Mouse (Mus musculus): ENCODE results near the gene Clcn5. TPM values are rescaled to one million over a fixed set of nuclear protein-coding genes. Genes with fewer than 3 reads are reported as not detected.

Gene Clcn5
- polyA plus RNA-seq, 1 experiment = 21.2 TPM

GRCm38 (mm10) chrX:7156026-7156732 lies 163.0 kb downstream of the Clcn5 start:
- Histone ChIP-seq H3K4me3 (ENCODE audit: insufficient read depth, low read length) (no peak overlapping the region), H3K4me1 (ENCODE audit: control insufficient read depth, insufficient read depth, low read length) (peaks cover 2% of the 10 kb centered on the region; the same call in 1 of the 2 replicates), H3K27ac (ENCODE audit: insufficient read depth, low read depth, low read length) (no peak overlapping the region)
- TF ChIP-seq CTCF (IDR thresholded peaks at IDR 0.05; ENCODE audit: low read depth, low read length) (no peak), POLR2A (IDR thresholded peaks at IDR 0.05; ENCODE audit: borderline replicate concordance, low read depth, low read length) (no peak)

GRCm38 (mm10) chrX:7150129-7150528 lies 169.0 kb downstream of the Clcn5 start:
- no peak overlapping the region for H3K4me3 ChIP-seq (ENCODE audit: insufficient read depth, low read length)
- no peak for TF ChIP-seq POLR2A (IDR thresholded peaks at IDR 0.05; ENCODE audit: borderline replicate concordance, low read depth, low read length)
- TF ChIP-seq CTCF (IDR thresholded peaks at IDR 0.05; ENCODE audit: low read depth, low read length) = no peak
- H3K27ac ChIP-seq (ENCODE audit: insufficient read depth, low read depth, low read length) = no peak overlapping the region
- no peaks in the 10 kb centered on the region for H3K4me1 ChIP-seq (ENCODE audit: control insufficient read depth, insufficient read depth, low read length)

GRCm38 (mm10) chrX:7146156-7146555 lies 173.0 kb downstream of the Clcn5 start:
- H3K27ac ChIP-seq (ENCODE audit: insufficient read depth, low read depth, low read length) = no peak overlapping the region
- no peak overlapping the region for H3K4me3 ChIP-seq (ENCODE audit: insufficient read depth, low read length)
- TF ChIP-seq CTCF (IDR thresholded peaks at IDR 0.05; ENCODE audit: low read depth, low read length) (no peak), POLR2A (IDR thresholded peaks at IDR 0.05; ENCODE audit: borderline replicate concordance, low read depth, low read length) (no peak)
- no peaks in the 10 kb centered on the region for H3K4me1 ChIP-seq (ENCODE audit: control insufficient read depth, insufficient read depth, low read length)

GRCm38 (mm10) chrX:7121618-7122280 lies 197.4 kb downstream of the Clcn5 start:
- Histone ChIP-seq H3K4me3 (ENCODE audit: insufficient read depth, low read length) (no peak overlapping the region), H3K4me1 (ENCODE audit: control insufficient read depth, insufficient read depth, low read length) (no peaks in the 10 kb centered on the region), H3K27ac (ENCODE audit: insufficient read depth, low read depth, low read length) (no peak overlapping the region)
- TF ChIP-seq CTCF (IDR thresholded peaks at IDR 0.05; ENCODE audit: low read depth, low read length) = no peak
- TF ChIP-seq POLR2A (IDR thresholded peaks at IDR 0.05; ENCODE audit: borderline replicate concordance, low read depth, low read length) = no peak

GRCm38 (mm10) chrX:7114885-7115284 lies 204.3 kb downstream of the Clcn5 start:
- TF ChIP-seq CTCF (IDR thresholded peaks at IDR 0.05; ENCODE audit: low read depth, low read length) (no peak), POLR2A (IDR thresholded peaks at IDR 0.05; ENCODE audit: borderline replicate concordance, low read depth, low read length) (no peak)
- Histone ChIP-seq H3K4me1 (ENCODE audit: control insufficient read depth, insufficient read depth, low read length) (peaks cover 4% of the 10 kb centered on the region; the same call in 1 of the 2 replicates), H3K27ac (ENCODE audit: insufficient read depth, low read depth, low read length) (no peak overlapping the region), H3K4me3 (ENCODE audit: insufficient read depth, low read length) (no peak overlapping the region)

Other genes with a start within 250 kb of the Clcn5 start
- gene Usp27x, start 56.5 kb upstream of the Clcn5 start, polyA plus RNA-seq (2012; ENCODE audit: insufficient read depth, insufficient read length, missing spikeins) = 1.7 and 1.9 TPM in 2 replicates

Measured in bone marrow macrophage, adult 2 months (primary cell).